Mouse (Mus musculus) spleen, adult 12 weeks (tissue): ENCODE measurements around the gene Mast1.
A peak's percentile ranks its signal among the peaks of the same experiment; 100 is the strongest.

ENCODE experiments used
- DNase-seq: peaks from one replicate; pipeline ENCODE4 v3.0.0; 2022; ENCODE audit warnings: low spot score

Gene Mast1

DNA sequence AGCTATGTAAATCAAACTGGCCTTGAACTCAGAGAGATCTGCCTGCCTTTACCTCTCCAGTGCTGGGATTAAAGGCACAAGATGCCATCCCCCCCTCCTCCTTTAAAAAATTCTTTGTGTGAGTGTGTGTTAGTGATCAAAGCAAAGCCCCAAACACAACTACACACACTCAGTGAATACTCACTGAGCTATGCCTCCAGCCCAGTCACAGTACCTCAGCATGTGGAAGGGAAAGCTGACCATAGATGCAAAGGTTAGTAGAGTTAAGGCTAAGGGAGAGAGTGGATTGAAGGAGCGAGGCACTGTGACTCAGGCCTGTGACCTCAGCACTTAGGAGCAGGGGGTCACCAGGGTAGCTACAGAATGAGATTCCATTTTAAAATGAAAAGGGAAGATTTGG is 35.9 kb upstream of the Mast1 start:
- no peak for DNase-seq

DNA sequence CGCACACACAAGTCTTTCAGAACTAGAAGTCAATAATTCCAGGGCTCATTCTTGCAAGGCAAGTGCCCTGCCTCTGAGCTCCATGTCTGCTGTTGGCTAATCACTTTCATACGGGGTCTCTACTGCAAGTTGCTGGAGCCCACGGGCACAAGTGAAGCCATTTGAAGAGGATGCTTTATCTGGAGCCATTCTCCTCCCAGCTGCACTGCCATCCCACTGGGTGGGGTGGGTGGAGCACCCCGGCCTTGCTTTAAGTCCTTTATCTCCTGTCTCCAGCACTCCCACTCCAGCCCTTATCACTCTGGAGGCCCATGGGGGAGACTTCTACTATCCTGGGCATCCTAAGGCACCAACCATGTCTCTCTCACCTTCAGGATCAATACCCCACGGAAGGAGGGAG is 33.8 kb upstream of the Mast1 start:
- peak; percentile 72 for DNase-seq

DNA sequence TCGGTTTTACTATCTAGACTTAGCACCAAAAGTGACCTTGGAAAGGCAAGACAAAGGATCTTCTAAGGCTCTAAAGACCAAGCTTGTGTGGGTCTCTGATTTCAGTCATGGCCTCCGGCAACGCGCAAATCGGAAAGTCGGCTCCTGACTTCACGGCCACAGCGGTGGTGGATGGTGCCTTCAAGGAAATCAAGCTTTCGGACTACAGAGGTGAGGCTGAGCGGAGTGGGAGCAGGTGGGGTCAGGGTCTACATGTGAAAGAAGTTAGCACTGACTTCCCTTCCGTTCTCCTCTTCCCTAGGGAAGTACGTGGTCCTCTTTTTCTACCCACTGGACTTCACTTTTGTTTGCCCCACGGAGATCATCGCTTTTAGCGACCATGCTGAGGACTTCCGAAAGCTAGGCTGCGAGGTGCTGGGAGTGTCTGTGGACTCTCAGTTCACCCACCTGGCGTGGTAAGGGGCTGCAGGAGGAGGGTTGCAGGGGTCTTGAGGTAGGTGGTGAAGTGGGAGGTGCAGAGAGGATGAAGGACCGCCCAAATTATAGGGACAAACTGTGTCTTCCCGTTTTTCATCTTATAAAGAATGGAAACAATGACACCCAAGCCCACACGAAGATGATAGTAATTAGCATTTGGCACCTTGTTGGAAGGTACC is 33.1 kb upstream of the Mast1 start:
- DNase-seq = no peak

DNA sequence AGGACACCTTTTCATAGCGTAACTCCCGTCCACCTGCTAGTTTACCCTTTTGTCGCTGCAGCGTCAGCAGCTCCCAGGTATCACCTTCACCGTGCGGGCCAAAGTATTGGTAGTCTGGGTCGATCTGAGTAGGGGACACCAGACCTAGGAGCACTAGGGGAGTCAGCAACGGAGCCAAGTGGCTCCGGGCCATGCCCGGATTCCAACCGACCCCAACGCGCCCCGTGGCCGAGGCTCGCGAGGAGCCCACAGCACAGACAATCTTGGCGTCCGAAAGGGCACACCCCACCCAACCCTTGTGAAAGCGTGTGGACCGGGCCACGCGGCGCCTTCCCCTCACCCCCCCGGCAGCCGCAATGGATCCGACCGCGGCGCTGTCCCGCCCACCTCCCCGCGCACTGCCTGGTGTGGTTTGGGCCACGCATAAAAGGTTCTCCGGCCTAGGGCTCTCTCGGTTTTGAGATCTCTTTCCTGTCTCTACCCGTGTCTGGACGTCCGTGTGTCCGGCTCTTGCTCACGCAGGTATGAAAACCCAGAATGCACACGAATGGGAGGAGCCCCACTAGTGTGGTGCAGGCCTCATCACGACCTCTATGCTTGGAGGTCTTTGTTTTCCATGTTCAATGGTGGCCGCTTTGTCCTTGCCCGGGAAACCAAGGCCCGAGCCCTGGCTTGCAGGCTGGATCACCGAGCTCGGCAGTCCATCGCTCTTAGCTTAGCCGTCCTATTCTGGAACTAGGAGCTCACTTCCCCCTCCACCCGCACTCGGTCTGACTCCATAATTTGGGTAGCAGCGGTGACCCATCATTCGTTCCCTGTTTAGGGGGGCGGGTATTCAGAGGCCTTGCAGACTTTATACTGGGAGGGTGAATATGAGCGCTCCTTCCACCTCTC is 32.3 kb upstream of the Mast1 start, which contains the start of the genes Gm49661, Prdx2 and Rnaseh2a:
Gene Gm49661, minus strand, starts transcription at position 193 of the 894 bp plus-strand sequence.
Gene Prdx2, plus strand, starts transcription at position 347 of the 894 bp plus-strand sequence.
Gene Rnaseh2a, minus strand, starts transcription at position 527 of the 894 bp plus-strand sequence.
- peak; percentile 66 for DNase-seq

DNA sequence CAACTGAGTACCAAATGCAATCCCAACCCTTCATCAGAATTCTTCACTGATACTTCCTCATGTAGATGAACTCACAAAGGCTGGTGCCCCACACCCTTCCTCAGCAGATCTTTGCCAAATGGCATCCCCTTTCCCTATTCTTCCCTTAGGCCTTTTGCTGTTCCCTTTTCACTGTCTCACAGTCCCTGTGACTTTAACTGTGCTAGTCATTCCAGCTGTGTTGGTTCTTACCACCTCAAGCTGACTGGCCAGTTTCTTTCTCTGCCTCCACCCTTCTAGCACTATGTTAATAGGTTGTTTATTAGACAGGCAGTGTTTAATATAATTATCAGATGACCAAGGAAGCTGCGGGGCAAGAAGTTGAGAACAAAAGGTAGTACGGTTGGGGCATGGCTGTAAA is 31.5 kb upstream of the Mast1 start:
- DNase-seq = no peak

DNA sequence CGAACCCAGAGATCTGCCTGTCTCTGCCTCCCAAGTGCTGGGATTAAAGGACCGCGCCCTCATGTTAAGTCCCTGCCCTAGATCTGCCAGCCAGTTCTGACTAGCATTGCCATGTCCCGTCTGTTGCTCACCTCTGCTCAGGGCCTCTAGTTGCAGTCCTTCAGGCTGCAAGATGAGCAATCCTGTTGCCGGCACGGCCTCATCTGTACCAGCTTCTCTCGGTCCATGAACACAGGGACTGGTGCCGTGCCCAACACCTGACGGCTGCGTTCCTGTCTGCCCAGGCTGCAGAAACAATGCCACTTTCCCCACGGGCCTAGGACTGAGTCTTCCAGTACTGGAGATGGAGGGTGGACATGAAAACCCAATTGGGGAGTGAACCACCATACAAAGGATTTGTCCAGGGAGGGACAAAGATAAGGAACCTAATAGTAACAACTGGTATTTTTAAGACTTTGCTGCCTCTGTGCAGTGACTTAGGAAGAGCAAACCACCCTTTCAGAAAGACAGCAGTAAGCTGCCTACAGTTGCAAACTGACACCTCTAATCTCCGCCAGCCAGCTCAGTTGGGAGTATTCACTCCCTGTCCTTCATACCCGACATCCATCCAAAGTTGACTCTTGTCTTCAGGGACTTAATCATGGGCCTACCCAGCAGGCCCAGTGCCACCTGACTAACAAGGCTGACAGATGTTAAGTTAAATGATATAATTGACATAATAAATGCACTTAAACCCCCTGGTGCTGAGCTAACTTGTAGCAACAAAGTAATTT is 30.6 kb upstream of the Mast1 start:
- no peak for DNase-seq

DNA sequence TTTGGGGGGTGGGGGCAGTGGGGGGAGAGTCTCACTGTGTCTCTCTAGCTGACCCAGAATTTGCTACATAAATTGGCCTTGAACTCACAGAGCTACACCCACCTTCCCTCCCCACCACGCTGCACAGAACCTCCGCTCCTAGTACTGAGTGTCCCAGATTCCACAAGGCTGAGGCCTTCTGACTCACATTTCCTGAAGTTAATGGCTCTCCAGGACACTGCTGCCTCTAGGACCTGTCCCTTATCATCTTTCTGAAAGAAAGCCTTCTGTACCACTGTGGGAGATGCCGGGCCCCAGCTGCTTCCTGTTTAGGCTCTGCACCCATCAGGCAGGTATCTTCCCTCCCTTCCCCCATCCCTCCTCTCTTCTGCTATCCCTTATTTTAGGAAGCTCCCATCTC is 29.4 kb upstream of the Mast1 start:
- DNase-seq = no peak

DNA sequence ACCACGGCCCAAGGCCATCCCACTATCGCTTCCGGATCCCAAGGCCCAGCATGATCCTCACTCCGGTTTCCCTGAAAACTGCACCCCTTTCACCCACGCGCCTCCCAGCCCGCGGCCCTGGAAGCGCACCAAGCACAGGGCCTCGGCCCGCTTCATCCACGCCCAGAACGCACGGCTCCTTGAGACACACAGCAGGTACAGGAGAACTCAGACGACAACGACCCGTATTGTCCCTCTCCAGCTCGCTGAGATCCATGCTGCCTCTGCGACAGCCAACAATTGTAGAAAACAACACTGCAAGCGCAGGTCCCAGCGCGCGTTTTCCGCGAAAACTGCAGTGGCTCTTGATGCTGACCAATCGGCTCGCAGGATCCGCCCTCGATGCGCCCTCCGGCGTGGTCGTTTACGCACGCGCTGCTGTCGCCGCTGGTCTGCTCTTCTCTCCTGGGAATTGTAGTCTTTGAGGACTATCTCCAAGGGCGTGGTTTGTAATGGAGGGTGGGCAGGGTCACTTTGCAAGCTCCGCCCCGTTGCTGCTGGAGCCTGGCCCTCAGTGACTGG is 28.7 kb upstream of the Mast1 start:
- DNase-seq = peak; percentile 87

DNA sequence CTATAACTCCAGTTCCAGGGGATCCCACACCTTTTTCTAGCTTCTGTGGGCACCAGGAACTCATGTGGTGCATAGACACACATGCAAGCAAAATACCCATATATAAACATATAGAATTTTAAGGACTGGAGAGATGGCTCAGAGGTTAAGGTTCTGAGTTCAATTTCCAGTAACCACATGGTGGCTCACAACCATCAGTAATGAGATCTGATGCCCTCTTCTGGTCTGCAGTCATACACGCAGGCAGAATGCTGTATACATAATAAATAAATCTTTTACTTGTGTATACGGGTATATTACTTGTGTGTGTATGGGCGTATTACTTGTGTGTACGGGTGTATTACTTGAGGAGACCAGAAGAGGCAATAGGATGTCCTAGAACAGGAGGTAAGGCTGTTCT is 26.8 kb upstream of the Mast1 start:
- no peak for DNase-seq

DNA sequence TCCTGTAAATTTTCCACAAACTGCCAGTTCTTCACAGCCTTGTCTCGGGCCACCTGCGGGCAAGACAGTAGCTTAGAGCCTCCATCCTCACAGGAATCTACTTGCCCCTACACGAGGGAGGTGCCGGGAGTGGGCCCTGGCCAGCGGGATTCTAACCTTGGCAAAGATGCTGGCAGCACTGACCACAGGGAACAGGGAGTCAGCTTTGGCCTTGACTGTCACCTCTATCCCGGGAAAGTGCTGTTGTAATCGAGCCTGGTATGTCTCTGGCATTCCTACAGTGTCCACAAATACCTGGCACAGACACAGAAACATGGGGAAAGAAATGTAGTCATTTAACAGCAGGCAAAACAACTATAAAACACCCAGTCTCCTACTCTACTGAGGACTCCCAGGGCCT is 22.7 kb upstream of the Mast1 start:
- DNase-seq = no peak

DNA sequence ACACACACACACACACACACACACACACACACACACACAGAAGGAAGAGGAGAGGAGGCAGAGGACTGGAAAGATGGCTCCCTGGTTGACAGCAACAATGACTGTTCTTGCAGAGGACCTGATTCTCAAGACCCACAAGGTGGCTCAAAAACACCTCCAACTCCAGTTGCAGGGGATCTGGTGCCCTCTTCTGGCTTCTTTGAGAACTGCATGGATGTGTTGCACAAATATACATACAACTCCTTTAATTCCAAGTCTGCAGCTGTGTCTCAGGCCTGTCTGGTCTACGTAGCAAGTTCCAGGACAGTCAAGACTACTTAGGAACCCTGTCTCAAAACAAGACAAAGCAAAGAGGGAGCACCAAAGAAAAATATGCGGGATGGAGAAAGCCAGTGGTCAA is 19.6 kb upstream of the Mast1 start:
- no peak for DNase-seq

DNA sequence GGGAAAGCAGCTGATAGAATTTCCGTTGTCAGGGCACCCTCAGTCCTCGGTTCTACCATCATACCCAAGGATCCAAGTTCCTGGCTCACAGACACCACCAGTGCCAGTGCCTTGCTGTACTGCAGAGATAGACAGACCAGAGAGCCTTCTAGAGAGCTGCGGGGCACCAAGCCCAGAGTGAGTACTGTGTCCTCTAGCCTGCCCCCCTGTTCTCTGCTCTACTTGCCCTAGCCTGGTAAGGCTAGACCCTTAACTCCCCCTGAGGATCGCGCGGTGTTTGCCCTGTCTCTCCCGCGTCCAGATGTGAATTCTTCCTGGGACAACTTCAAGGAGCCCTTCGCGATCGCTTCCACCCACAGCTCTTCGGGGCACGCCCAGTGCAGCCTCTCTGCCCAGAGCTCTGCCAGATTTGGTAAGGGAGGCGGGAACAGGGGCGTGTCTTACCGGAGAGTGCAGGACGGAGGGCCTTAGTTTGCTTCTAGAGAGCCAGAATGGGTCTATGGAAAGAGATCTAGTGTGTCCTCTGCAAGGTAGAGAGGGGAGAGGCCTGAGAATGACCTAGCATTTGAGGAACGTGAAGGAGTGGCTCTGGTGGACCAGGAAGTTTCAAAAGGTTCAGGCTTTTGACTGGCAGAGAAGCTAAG is 15.6 kb upstream of the Mast1 start:
- no peak for DNase-seq

DNA sequence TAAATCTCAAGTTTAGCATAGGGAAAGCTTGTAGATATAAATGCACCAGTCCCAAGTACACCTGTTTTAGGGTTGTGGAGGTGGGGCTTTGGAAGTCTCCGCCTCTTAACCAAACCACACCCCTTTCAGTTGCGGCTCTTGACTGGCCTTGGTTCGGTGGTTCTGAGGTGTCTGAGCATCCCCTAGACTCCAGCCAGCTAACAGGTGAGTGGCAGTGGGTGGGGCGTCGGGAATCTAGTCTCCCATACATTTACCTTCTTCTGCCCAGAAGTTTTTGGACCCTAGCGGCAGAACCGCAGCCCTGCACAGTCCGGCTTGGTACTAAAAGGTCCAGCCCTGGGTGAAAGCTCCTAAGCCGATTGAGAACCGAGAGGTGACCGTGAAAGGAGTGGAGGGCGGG is 12.6 kb upstream of the Mast1 start:
- DNase-seq = no peak

DNA sequence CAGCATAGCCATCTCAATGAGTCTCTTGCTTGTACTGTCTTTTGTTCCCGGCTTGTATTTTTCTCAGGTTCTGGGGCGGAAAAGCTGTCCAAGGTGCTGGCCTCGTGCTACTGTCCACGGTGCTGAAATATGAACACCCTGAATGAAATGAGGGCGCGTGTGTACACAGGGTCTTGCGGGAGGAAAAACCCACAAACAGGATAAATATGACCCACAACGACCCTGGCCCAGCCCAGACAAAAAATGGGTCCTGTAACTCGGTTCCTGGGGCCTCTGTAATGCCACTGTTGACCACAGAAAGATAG is 10.0 kb upstream of the Mast1 start:
- DNase-seq = no peak

DNA sequence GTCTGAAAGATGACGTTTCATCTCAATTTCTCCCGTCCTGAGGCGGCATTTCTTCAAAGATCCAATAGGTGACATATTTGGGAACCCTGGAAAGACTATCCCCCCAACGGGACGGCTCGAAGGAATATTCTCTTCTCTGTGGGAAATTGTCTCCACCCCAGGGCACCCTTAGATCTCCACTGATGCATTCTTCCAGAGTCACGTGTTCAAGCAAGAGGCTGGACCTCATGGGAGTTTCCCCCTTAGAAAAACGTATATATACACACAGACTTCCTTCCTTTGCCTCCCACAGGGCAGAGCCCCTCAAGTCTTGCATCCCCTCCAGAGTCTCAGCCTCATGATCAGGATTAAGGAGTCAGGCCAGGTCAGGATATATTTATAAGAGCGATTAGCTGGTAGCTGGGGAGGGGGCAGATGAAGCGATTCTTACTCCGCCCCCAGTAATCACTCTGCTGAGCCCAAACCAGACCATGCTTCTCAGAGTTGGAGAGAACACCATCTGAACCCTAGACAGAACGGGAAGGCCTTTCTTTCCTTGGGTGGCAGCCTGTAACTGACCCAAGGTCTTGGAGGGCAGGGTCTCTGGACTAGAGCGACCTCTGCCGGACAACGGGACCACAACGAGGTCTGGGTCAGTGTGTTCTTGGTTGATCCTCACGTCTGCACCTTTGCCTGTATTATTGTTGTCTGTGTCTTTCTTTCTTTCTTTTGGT is 9.5 kb upstream of the Mast1 start, which contains the start of gene Rtbdn:
Gene Rtbdn, plus strand, starts transcription at position 464 of the 713 bp plus-strand sequence.
- DNase-seq = no peak

DNA sequence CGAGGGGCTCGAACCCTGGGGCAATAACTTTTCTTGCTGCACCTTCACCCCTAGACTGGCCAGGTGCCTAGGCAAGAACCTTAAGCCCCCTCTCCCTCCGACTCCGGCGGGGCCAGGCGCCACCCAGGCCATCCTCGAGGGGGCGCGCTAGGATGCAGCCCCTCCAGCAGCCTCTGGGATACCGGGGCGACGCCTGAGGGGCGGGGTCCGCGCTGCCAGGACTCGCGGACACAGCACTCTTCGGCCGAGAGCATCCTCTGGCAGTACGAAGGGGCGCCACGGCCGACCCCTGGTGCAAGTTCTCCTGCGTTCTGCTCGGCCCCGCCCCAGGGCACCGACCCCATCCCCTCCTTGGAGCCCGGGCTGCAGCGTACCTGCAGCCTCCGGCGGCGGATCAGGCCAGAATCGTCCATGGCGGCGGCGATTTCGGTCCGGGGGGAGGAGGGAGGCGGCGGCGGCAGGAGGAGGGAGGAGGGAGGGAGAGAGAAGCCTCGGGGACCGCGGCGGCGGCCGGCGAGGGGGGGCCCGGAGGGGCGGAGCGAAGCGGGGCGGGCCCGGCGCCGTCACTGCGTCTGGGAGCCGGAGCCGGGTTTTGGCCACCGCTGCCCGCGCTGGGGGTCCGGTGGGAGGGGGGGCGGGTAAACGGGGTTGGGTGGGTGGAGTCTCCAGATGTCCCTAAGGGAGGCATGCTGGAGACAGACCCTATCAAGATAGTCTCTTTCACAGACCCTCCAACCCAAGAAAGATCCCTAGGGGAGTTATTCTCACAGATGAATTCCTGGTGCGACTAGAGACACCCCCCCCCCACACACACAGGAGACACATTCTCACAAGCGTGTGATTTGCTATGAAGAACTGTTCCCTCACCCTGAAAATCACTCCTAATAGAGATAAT is 8.7 kb upstream of the Mast1 start:
- no peak for DNase-seq

DNA sequence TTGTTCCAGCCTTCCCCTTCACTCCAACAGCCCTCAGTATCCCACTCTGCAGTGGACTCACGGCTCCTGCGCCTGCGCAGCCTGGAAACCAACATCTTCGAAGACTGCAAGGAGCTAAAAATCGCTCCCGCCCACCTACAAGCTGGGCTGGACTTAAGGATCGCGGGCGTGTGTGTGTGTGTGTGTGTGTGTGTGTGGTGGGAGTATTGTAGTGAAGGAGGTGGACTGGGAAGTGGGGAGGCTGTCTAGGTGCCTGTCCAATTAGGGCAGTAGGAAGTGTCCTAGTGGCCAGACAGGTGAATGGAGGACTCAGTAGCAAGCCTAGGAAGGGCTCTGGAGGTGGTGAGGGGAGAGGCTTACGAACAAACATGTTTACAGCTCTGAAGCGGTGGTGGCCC is 8.1 kb upstream of the Mast1 start:
- DNase-seq = no peak

DNA sequence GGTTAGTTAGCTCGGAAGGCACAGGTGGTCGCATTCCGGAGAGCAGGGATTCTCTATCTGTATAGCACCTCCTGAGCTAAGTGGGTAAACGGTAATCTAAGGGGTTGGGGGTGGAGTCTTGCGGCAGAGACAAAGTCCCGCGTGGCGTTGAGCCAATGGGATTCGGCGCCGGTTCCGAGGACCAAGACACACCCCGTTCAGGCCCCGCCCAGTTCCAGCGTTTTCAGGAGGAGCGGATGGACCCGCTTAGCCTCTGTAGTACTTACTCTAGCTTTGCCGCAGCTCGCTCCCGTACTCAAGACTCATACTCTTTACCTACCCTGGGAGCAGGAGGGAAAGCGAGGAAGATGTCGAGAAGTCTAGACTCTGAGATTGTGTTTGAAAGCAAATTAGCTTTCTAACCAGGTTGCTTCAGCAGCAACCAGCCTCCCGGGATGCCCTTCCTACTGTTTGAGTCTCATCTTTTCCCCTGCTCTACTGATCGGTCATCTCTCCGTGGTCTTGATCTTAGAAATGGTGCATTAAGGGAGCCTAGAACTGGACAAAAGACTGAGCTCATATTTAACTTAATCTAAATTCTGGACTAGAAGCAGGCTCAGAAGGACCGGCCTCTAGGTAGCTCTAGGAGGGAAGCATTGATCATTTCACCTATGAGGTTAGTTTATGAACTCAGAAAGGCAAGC is 7.5 kb upstream of the Mast1 start:
- DNase-seq = peak; percentile 50

DNA sequence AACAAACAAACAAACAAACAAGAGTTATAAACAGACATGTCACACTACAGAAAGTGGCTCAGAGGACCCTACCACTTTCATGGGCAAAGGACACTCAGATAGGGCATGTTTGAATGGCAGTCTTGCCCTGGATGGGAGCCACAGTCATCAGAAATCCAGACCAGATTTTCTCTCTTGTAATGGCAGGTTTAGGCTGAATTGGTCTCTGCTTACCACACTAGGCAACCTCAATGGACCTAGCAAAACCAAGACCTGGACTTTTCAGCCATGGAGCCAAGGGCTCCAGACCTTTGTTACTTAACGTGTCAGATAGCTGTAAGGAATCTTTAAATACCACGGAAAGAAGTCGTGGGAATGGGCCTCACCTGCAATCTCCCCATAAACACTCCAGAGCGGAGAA is 6.5 kb upstream of the Mast1 start:
- no peak for DNase-seq
